Mouse (Mus musculus) layer of hippocampus, adult 8-10 months (tissue): ENCODE results near the gene Chpf2. TPM values are rescaled to one million over a fixed set of nuclear protein-coding genes. Genes with fewer than 3 reads are reported as not detected.

Source experiments
- DNase-seq, 2 experiments: peaks; one replicate each; pipeline ENCODE4 v3.0.0; 2022; ENCODE audit warnings: low spot score in 2 of 2
- total RNA-seq, 4 experiments: library from RNA; stranded (reverse); gene quantifications; 2 replicates each; pipeline ENCODE4 v1.2.4; 2022

Gene Chpf2
- total RNA-seq, 4 experiments from 2014 or later: 68.4 to 78.7 (median 75.5) TPM

DNA sequence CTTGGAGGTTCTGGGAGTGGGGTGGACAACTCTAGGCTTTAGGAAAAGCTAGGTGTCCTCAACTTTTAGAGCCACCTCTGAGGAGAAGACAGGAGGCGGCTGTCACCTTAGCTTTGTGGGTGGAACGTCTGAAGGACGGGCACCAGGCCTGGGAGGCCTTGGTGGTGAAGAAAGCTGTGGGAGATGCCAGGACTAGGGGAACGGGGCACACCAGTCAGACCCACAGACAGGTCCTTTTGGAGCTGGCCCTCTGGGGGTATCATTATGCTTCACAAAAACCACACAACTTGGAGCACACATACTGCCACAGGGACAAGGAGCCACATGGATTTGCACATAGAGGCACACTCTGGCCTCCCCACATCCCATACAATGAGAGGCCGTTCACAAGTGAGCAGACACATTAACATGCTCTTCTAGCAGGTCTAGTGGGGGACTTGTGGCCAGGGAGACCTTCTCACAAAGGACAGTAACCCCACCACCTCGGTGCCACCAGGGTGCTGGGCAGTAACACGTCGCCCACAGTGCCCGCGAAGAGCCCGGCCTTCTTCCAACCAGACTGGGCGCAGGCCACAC is 17.6 kb downstream of the Chpf2 start:
- no peak for DNase-seq

DNA sequence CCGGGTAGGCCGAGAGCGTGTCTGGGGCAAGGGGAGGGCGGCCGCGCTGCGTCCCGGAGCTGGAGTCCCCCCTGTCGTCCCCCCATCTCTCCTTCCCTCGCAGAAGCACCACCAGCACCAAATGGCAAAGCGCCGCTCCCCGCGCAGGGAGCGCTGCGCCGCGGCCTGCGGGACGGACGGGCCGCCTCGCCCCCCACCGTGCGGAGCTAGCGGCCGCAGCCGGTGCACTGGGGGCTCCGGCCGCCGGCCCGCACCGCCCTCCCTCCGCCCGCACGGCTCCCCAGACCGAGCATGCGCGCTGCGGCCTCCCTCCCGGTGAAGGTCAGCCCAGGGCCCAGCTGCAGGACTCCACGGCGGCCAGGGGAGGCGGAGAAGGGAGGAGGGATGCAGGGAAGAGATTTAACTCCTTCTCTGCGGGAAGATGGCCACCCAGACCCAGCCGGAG is 18.1 kb downstream of the Chpf2 start:
- peak; percentile 57 to 71 for DNase-seq

DNA sequence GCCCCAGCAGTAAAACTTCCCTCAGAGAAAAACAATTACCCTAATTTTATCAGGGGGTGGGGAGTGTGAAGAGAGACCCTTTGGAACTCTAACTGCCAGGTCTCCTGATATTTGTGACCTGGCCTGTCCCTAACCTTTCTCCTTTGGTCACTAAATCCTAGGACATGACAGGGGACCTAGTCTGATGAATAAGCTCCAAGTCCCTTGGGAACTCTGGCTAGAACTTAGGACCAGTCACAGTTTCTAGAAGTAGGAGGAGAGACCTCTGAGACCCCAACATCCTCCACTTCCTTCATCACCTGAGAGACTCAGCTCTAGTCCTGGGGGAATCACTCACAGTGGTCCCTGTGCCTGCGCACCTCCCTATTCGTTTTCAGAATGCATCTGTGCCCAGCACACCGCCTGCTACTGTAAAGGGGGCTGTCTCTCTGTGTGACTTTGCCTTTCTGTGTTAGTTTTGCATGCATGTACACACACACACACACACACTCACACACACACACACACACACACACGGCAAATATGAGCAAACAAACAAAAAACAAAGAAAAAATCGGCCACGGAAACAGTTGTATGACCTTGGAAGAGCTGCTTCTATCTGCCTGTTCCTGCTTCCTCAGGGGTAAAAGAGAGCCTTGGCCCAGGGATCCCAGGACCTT is 18.9 kb downstream of the Chpf2 start:
- no peak for DNase-seq

DNA sequence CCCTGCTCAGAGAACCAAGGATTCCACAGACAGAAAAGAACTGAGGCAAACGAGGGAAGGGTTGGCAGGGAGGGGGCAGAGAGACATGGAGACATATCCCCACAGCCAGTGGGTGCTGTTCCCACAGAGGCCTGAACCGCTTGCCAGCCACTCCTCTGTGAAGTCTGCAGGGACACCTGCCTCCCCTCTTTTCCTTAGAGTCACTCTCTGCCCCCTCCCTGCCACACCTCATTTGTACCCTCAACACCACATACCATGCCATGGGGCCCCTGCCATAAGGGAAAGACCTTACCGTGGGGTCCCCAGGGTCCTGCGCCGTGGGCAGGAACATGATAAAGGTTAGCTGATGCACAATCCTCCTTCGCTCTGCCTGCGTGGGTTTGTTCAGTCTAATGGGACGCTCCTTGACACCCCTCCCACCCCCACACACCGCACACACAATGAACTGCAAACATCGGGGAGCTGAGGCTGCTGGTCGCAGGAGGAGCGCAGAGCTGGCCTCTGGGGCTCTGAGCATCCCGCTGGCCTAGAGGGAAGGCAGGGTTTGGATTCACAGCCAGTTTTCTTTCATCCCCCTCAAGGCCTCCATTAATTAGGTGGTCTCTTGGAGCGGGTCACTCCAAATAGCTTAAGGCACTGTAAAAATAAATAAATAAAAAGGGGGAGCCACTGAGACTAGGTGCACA is 19.6 kb downstream of the Chpf2 start:
- DNase-seq: no peak

DNA sequence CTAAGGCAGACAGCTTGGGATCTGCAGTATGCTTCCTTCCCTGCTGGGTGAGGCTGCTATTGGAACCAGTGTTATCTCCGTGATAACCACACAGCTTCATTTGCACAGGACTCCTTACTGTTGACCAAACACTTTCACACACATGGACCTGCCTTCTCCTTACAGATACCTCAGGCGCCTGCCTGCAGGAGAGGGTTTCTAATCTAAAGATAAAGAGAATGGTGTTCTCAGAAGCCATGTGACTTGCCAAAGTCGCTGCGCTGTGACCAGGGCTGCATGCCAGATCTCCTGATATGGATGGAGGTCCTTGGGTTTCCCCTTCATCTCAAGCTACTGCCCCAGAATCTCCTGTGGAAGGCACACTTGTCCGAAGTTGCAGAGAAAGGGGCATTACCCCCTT is 22.8 kb downstream of the Chpf2 start:
- DNase-seq: no peak

DNA sequence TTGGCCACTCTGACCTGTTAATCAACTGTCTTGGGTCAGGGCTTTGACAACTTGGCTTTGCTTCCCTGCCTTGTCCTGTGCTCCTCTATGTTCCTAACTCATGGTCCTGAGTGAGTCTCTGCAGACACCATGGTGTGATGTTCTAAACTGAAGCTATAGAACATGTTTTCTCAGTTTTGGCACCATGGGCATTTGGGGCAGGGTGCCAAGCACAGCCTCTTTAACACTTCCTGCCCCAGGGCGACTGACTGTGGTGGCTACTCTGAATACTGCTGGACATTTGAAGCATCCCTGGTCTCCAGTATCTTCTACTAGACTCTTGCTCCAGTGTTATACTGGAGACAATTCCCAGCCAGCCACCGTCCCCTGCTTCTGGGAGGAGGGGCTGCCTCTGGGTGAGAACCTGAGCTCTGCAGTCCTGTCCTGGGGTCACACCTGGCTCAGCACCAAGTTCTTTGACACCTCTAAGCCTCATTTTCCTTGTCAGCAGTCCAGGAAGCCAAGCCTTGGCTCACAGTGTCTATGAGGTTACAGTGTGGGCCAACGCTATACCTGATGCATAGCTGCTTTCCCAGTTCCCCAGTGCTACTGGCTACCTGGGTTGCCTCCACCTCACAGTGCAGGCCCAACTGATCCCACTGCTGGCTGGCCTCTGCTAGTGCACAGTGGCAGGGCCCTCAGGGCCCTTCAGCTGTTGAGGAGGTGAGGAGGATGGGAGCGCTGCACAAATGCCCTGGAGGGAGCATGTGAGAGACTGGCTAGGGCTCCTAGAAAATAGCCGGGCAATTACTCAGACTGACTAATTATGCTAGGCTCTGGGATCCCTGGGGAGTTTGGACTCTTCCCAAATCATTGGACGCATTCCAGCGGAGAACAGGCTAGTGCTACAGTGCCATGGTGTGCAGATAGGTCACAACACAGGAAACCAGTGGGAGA is 25.1 kb downstream of the Chpf2 start:
- peak; percentile 70 to 75 for DNase-seq

DNA sequence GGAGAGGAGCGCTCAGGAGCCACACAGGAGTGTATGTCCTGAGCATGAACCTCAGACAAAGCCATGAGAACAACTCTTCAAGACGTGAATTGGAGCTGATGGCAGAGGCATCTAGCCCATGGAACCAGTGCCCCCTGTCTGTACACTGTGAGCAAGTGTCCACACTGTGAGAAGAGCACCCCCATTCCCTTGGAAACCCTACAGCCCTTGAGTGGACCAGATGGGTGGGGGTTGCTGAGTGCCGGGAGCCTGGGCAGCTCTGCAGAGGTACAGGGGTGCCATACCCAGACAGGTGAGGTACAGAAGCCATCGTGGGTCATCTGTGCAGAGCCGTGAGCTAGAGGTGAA is 25.7 kb downstream of the Chpf2 start:
- no peak for DNase-seq

DNA sequence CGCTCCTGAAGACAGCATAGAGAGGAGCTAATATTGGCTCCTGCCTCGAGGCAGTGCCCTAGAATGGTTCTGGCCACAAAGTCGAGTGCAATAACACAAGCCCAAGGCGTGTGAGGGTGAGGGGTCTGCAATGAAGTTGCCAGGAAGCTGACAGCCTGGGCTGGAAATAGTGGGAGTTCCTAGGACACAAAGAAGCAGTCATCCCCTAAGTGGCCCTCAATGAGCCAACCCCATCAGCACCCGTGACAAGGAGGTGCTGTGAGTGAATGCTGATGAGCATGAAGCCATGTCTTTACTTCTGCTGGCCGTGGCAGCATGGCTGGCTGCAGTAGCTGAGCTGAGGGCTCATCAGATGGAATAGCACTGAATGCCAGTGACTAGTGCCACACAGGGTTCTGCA is 28.6 kb downstream of the Chpf2 start:
- DNase-seq: peak in 1 of 2 experiments; percentile 11

DNA sequence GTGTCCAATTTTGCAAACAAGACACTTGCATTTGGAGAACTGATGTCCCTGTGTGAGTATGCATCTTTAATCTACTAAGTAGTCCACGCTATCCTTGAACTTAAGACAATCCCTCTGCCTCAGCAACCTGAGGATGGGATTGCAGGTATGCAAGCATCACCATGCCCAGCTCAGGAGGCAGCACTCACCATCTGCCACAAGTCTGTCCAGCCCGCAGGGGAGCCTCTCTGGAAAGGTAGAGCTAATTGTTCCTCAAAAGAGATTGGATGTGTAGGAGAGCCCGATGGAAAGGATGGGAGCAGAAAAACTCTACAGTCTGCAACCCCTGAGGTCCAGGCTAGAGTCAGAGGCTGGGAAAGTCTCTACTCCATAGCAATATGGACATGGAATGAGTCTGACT is 32.4 kb downstream of the Chpf2 start:
- no peak for DNase-seq

DNA sequence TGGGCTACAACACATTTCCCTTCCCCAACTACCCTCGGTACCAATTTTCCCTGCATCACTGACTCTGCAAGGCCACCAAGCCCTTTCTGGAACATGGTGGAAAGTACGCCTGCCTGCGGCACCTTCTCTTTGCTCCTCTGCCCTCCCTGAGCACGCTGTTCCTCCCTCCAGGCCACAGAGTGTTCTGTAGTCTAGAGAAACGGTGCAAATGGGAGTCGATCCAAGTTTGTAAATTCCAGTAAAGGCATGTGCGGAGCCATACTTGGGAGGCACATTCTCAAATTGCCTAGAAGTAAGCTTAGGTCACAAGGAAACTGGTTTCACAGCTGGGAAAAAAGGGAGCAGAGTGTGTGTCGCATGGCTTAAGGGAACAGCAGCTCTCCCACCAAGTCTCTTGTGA is 33.6 kb downstream of the Chpf2 start:
- DNase-seq: no peak

DNA sequence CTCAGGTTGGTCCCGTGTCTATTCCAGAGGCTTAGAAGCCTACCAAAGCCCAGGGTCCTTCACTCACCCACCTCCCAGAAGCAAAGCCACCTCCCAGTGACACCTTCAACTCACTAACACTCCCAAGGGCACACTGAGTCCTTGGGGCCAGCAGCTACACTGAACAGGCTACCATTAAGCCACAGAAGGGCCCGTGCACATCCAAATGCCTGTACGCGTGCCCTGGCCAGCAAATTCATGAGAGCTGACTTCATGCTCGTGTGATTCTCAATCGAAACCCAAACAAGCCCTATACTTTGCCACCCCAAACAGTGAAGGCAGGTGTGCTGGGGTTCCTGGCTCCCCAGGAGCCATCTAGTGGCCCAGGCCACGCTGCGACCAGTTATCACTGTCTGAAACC is 34.1 kb downstream of the Chpf2 start:
- DNase-seq: no peak

DNA sequence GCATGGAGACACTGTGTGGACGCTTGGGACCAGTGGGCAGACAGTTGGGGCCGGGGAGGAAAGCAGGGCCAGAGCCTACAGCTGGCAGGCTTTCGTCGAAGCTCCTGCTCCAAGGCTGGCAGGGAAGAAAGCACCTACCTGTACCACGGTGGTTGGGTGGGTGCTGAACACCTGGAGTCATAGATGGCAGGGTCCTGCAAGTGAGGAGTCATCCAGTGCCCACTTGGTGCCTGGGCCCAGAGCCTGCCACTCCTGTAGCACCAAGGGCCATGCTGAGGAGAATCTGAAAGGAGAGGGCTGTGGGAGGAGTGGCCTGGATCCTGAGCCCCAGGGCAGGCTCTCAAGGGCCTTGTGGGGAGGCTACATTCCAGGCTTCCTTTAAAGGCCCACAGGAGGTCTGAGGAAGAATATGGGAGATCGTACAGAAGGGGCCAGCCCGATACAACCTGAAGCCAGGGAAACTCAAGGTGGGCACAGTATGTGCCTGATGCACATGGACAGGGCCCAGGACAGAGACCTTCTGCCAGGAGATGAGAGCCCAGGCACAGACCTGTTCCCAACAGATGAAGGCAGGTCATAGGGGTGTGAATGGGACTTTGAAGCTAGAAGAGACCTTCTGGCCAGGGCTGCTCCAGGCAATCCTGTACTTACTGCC is 36.0 kb downstream of the Chpf2 start:
- no peak for DNase-seq

DNA sequence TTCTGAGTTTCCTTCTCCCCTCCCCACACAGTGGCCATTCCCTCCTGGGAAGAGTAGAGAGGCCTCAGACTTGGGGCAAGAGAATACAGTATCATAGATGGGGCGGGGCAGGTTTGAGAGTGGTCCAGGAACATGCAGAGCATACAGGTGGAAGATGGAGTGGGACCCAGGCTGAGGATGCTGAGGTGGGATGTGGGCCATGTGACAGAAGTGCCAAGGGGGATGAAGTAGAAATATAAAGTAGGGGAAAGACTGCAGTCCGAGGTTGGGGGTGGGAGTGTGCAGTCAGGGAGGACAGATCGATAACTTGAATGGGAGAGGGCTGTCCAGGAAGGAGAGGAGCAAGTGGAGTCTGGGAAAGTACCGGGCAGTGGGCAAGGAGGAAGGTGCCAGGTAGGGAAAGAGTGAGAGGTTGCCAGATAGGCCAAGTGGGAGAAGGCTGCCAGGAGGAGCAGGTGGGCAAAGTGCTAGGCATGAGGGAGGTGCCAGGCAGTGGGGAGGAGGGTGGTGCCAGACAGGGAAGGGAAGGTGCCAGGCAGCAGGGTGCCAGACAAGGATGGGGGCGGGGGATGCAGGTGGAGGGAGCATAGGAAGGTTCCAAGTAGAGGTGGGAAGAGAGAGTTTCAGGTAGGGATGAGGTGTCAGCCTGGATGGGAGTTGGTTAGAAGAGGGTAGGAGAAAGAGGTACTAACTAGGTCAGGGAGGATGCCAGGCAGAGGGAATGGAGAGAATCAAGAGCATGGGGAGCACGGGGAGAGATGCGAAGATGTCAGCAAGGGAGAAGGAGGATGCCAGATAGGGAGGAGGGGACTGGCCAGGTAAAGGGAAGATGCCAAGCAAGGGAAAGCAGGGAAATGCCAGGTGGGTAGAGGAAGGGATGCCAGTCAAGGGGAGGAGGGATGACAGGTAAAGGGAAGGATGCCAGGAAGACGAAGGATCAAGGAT is 36.8 kb downstream of the Chpf2 start:
- peak in 1 of 2 experiments; percentile 38 for DNase-seq

DNA sequence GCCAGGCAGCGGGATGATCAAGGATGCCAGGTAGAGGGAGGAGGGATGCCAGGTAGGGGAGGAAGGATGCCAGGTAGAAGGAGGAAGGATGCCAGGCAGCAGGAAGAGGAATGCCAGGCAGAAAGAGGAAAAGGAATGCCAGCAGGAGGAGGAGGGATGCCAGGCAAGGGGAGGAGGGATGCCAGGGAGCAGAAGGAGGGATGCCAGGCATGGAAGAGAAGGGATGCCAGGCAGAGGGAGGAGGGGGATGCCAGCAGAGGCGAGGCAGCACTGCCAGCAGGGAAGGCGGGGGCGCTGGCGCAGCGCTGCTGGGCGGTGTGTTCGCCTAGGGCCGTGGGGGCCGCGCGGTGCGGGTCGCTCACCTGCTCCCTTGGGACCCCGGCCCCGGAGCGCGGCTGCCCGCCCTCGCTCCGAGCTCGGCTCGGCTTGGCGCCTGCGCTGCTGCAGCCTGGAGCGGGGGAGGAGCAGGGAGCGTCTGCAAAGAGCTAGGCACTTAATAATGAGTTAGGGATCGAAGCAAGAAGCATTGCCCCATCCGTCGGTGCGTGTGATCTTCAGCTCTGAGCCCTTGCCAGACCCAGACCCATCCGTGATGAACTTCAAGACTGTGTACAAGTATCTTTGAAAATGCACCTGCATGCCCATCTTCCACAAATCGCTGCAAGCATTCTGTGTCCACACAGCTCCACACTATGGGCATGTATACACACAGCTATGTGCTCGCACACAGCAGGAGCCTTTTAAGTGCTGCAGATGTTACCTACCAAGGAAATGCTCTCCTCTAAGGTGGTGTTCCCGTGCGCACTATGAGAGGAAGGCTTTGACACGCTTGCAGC is 37.7 kb downstream of the Chpf2 start, which contains the start of gene Smarcd3:
Smarcd3 (minus strand) TSS at position 426 of the 836 bp plus-strand sequence.
- peak; percentile 79 to 84 for DNase-seq

DNA sequence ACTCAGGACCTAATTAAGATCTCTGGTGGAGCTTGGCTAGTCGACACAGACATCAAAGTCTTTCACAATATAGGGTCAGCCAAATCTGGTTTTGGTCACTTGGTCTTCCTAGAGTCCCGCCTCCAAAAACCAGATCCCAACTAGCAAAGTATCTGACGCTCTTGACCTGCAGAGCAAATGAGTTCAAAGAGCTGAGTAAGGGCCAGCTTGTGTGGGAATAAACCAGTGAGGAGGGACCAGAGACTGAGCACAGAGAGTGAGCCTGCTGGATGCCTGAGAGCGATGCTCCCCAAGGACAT is 38.2 kb downstream of the Chpf2 start:
- DNase-seq: no peak

DNA sequence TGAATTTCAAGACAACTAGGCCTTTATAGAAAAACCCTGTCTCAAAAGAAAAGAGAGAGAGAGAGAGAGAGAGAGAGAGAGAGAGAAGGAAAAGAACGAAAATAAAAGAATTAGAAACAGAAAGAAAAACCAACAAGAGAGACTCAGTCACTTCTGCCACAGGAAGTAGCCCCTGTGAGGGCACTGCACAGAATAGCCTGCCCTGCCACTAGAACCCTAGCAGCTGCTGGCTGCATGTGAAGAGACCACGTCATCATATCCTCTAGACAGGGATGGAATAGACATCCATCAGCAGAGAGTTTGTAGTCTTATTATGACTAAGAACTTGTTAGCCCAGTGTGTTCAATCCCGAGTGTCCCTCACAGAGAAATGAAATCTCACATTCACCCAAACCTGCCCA is 43.2 kb downstream of the Chpf2 start:
- no peak for DNase-seq

DNA sequence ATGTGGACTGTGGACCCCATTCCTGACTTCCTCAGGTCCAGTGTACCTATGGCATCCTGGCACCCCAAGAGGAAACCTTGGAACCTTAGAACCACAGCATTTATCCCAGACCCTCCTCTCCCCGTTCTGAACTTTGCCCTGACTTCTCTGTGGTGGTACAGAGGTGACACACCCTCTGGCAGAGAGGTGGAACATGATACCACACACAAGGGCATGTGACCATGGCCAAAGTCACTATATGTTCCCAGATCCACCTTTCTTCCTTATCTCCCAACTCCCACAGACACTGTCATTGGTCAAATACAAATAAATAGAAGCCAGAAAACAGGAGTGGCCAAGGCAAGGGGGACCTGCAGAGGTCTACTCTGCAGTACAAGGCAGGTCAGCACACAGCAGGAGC is 48.6 kb downstream of the Chpf2 start:
- no peak for DNase-seq

DNA sequence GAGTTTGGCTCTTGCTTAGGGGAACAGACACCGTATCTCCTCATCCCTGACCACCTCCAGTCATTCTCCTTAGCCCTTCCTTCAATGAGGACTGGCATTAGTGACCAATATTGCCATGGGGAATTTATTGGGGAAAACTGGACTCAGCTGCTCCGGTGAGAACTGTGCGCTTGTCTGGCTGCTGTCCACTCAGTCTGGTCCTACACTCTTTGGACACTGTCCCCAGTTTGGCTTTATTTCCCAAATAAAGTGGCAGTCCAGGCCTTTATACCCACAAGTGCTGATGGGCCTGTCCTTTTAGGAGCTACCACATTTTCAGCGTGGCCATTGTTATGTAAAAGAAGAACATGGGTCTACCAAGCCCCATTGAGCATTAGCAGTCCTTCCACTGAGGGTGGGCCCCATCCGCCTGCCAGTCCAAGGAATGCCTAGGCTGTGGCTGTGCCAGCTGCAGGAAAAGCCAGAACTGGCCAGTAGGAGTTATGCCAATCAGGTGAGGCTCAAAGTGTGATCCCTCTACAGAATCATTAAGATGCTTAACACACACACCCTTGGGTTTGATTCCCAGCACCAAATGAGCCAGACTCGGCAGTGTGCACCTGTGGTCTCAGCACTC is 49.1 kb downstream of the Chpf2 start:
- no peak for DNase-seq

DNA sequence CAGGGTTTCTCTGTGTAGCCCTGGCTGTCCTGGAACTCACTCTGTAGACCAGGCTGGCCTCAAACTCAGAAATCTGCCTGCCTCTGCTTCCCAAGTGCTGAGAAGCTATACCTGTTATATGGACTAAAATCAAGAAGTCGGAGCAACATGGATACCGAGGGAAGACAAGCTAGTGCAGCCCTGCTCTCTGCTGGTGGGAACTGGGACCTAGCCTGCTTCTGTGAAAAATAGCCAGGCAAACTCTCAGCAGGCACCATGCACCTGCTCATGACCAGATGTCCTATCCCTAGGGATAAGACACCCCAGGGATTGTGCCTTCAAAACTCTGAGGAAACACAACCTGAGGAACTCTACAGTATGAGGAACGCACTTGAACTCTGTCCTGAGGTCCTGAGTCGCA is 50.4 kb downstream of the Chpf2 start:
- DNase-seq: no peak
